Mouse (Mus musculus): ENCODE measurements around the gene Cfap221.

- peak; percentile 72; the same call in 1 of the 2 replicates for TF ChIP-seq JUN (IDR thresholded peaks at IDR 0.05; ENCODE audit: insufficient read depth, low read depth, low read length)
- no peak for TF ChIP-seq SMC3 (IDR thresholded peaks at IDR 0.05; ENCODE audit: low read depth, low read length)
- no peak for TF ChIP-seq POLR2A (IDR thresholded peaks at IDR 0.05; ENCODE audit: low read depth, low read length)
Measured at GRCm38 (mm10) chr1:119986555-119986954, 10.5 kb downstream of the Cfap221 start.

Measured in CH12.LX (cell line).